Mouse (Mus musculus): Measurements from ENCODE around the gene Trip10. TPM values are rescaled to one million over a fixed set of nuclear protein-coding genes. Genes with fewer than 3 reads are reported as not detected.
A peak's percentile ranks its signal among the peaks of the same experiment; 100 is the strongest.

Trip10 gene
- polyA plus RNA-seq, 1 experiment from 2014 or later = 43.1 TPM

DNA sequence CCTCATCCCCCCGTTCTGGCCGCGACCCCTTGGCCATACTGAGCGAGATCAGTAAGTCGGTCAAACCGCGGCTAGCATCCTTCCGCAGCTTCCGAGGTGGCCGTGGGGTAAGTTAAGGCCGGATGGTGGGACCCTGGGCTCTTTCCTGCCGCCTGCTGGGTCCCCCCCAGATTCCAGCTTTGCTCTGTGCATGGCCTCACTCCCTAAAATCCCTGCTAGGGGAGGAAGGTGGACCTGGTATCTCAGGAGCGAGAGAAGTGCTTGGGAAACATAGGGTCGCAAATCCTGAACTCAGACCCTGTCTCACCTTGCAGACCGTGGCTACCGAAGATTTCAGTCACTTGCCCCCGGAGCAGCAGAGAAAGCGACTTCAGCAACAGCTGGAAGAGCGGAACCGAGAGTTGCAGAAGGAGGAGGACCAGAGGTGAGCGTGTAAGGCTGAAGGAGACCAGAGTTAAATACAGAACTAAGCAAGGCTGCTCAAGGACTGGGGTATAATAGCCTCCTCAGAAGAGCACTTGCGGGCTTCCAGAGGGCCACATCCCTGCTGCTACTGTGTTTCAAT is 7.7 kb downstream of the Trip10 start:
- Histone ChIP-seq H3K27ac (no peak overlapping the region), H3K36me3 (peaks cover 60% of the 10 kb centered on the region), H3K27me3 (replicated peaks) (no peaks in the 10 kb centered on the region), H3K9me3 (no peaks in the 10 kb centered on the region), H3K4me3 (replicated peaks) (no peak overlapping the region), H3K4me2 (no peak overlapping the region), H3K9ac (no peak overlapping the region), H3K4me1 (no peaks in the 10 kb centered on the region)
- WGBS = 91% methylated on average over 22 of the region's 22 CpGs
- no peak for ATAC-seq (ENCODE audit: insufficient read depth, low FRiP score, low read depth)

DNA sequence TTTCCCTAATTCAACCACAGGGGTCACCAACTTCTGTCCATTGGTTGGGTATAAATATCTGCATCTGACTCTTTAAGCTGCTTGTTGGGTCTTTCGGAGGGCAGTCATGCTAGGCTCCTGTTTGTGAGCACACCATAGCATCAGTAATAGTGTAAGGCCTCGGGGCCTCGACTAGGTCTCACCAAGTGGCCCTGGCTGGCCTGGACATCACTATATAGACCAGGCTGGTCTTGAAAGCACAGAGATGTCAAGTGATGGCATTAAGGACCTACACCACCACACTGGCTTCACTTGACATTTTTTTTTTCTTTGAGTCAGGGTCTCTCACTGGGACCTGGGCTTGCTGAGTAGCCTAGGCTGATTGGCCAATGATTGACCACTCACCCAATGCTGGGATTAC is 8.9 kb downstream of the Trip10 start:
- H3K4me2 ChIP-seq = no peak overlapping the region
- ATAC-seq (ENCODE audit: insufficient read depth, low FRiP score, low read depth) = no peak
- H3K4me1 ChIP-seq = no peaks in the 10 kb centered on the region
- no peaks in the 10 kb centered on the region for H3K9me3 ChIP-seq
- no peak overlapping the region for H3K27ac ChIP-seq
- WGBS = 95% methylated on average over 3 of the region's 3 CpGs
- H3K27me3 ChIP-seq (replicated peaks) = no peaks in the 10 kb centered on the region
- no peak overlapping the region for H3K4me3 ChIP-seq (replicated peaks)
- H3K9ac ChIP-seq = no peak overlapping the region
- H3K36me3 ChIP-seq = peaks cover 59% of the 10 kb centered on the region

DNA sequence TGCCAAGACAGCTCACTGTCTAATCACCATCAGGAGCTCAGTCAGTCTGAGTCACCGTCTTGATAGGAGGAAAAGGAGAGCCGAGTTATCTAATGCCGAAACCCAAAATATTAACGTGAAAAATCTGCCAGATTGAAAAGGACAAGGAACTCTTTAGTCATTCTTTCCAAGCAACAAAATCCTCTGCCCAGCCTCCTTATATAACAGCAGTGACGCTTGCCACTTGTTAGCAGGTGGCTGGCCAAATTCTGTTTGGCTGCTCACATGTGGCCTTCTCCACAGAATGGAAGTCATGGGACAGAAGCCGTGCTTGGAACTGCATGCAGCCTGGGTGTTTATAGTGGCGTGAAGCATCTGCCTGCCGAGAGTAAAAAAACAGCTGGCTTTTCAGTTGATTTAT is 10.5 kb downstream of the Trip10 start:
- Histone ChIP-seq H3K27me3 (replicated peaks) (no peaks in the 10 kb centered on the region), H3K4me1 (peaks cover 4% of the 10 kb centered on the region), H3K27ac (no peak overlapping the region), H3K4me2 (no peak overlapping the region), H3K36me3 (peaks cover 51% of the 10 kb centered on the region), H3K9me3 (no peaks in the 10 kb centered on the region), H3K4me3 (replicated peaks) (no peak overlapping the region), H3K9ac (no peak overlapping the region)
- WGBS = 87% methylated on average over 8 of the region's 8 CpGs
- ATAC-seq (ENCODE audit: insufficient read depth, low FRiP score, low read depth) = no peak

DNA sequence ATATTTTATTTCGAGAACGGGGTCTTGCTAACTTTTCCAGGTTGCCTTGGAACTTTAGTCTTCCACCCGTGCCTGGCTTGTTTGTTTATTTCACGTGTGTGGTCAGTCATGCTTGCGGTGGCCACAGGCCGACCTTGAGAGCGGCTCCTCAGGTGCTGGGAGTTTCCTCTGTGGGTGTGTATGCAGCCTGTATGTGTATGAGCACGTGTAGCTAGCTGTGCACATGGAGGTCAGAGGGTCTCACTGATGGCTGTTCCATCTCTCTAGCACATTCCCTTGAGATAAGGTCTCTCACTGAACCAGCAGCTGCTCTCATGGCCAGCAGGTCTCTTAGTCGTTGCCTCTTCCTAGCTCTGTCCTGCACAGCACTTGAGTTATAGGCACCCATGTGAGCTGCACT is 11.1 kb downstream of the Trip10 start:
- H3K4me2 ChIP-seq = no peak overlapping the region
- no peak for ATAC-seq (ENCODE audit: insufficient read depth, low FRiP score, low read depth)
- no peaks in the 10 kb centered on the region for H3K9me3 ChIP-seq
- no peak overlapping the region for H3K4me3 ChIP-seq (replicated peaks)
- H3K36me3 ChIP-seq = peaks cover 45% of the 10 kb centered on the region
- H3K27ac ChIP-seq = no peak overlapping the region
- H3K9ac ChIP-seq = no peak overlapping the region
- WGBS = 87% methylated on average over 9 of the region's 9 CpGs
- no peaks in the 10 kb centered on the region for H3K27me3 ChIP-seq (replicated peaks)
- H3K4me1 ChIP-seq = peaks cover 9% of the 10 kb centered on the region

DNA sequence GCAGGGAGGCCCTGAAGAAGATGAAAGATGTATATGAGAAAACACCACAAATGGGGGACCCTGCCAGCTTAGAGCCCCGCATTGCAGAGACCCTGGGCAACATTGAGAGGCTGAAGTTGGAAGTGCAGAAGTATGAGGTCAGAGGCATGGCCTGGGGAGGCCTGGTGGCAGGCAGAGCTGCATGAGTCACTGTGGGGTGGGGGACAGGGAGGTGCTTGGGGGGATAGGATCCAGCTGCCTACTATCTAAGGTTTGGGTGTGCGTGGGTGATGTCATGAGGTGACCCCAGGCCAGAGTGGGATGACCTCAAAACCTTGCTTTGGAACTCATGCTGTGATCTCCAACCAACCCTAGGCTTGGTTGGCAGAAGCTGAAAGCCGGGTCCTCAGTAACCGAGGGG is 12.0 kb downstream of the Trip10 start:
- 81% methylated on average over 4 of the region's 4 CpGs for WGBS

DNA sequence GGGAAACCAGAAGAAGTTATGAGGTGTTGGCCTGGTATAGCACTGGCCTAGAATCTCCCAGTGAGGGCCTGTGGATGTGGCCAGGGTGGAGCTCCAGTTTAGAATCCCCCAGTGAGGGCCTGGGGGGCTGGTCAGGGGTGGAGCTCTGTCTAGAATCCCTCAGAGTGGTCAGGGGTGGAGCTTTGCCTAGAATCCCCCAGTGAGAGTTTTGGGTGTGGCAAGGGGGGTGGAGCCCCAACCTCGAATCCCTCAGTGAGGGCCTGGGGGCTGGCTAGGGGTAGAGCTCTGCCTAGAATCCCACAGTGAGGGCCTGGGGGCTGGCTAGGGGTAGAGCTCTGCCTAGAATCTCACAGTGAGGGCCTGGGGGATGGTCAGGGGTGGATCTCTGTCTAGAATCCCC is 12.5 kb downstream of the Trip10 start:
- Histone ChIP-seq H3K27me3 (replicated peaks) (no peaks in the 10 kb centered on the region), H3K9ac (no peak overlapping the region), H3K36me3 (peaks cover 39% of the 10 kb centered on the region), H3K4me2 (no peak overlapping the region), H3K9me3 (no peaks in the 10 kb centered on the region), H3K4me1 (peaks cover 12% of the 10 kb centered on the region), H3K4me3 (replicated peaks) (no peak overlapping the region), H3K27ac (no peak overlapping the region)
- ATAC-seq (ENCODE audit: insufficient read depth, low FRiP score, low read depth) = no peak
- WGBS = 21% methylated on average over 1 of the region's 1 CpGs

More for the DNA sequence above, 12.0 kb downstream of the Trip10 start:
- no peaks in the 10 kb centered on the region for H3K27me3 ChIP-seq (replicated peaks)
- H3K9ac ChIP-seq = no peak overlapping the region
- H3K27ac ChIP-seq = no peak overlapping the region
- H3K4me3 ChIP-seq (replicated peaks) = no peak overlapping the region
- H3K4me1 ChIP-seq = peaks cover 12% of the 10 kb centered on the region
- H3K9me3 ChIP-seq = no peaks in the 10 kb centered on the region
- ATAC-seq (ENCODE audit: insufficient read depth, low FRiP score, low read depth) = no peak
- peaks cover 42% of the 10 kb centered on the region for H3K36me3 ChIP-seq
- H3K4me2 ChIP-seq = no peak overlapping the region

DNA sequence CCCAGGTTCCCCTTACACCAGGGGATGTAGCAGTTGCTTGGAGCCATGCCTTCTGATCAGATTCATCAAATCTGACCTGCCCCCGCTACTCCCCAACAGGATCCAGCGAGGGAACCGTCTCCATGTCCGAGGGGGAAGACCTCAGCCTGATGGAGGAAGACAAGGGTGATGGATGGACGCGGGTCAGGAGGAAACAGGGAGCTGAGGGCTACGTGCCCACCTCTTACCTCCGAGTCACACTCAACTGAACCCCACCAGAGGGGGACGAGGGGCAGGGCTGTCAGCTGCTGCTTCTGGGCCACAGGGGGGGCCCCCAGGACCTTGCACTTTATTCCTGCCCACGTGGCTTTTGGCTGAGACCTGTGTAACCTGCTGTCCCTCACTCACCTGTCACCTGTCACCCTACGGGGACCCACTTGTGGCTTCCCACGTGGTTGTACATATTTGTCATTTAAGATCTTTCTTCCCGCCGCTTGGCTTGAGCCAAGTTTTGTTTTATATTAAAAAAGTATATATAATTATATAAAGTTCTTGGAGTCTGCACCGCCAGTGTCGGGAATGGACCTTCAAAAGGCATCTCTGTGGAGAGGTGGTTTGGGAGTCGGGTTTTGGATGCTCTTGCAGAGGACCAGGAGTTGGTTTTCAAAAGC is 13.8 kb downstream of the Trip10 start:
- no peak for ATAC-seq (ENCODE audit: insufficient read depth, low FRiP score, low read depth)
- WGBS = 88% methylated on average over 17 of the region's 17 CpGs
- no peak overlapping the region for H3K4me2 ChIP-seq
- no peak overlapping the region for H3K27ac ChIP-seq
- no peaks in the 10 kb centered on the region for H3K27me3 ChIP-seq (replicated peaks)
- no peak overlapping the region for H3K4me3 ChIP-seq (replicated peaks)
- H3K9me3 ChIP-seq = no peaks in the 10 kb centered on the region
- H3K36me3 ChIP-seq = peaks cover 31% of the 10 kb centered on the region; the same call in 1 of the 2 replicates
- H3K9ac ChIP-seq = no peak overlapping the region
- H3K4me1 ChIP-seq = peaks cover 12% of the 10 kb centered on the region

DNA sequence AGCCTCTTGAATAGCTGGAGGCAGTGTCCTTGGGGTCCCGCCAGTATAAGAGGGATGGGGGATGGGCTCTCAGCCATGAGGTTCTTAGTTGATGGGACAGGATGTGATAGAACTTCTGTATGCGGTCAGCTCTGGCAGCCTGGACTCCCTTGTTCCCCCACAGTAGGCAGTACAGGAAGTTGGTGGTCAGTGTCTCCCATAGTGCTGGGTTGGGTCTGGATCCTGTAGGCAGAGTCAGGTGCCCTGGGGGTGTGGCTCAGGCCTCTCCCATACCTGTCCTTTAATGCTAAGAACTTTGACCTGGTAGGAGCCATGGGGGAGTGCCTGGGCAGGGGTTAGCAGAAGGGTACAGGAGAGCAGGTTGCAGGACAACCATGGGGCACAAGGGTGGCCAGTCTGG is 14.9 kb downstream of the Trip10 start:
- no peaks in the 10 kb centered on the region for H3K9me3 ChIP-seq

DNA sequence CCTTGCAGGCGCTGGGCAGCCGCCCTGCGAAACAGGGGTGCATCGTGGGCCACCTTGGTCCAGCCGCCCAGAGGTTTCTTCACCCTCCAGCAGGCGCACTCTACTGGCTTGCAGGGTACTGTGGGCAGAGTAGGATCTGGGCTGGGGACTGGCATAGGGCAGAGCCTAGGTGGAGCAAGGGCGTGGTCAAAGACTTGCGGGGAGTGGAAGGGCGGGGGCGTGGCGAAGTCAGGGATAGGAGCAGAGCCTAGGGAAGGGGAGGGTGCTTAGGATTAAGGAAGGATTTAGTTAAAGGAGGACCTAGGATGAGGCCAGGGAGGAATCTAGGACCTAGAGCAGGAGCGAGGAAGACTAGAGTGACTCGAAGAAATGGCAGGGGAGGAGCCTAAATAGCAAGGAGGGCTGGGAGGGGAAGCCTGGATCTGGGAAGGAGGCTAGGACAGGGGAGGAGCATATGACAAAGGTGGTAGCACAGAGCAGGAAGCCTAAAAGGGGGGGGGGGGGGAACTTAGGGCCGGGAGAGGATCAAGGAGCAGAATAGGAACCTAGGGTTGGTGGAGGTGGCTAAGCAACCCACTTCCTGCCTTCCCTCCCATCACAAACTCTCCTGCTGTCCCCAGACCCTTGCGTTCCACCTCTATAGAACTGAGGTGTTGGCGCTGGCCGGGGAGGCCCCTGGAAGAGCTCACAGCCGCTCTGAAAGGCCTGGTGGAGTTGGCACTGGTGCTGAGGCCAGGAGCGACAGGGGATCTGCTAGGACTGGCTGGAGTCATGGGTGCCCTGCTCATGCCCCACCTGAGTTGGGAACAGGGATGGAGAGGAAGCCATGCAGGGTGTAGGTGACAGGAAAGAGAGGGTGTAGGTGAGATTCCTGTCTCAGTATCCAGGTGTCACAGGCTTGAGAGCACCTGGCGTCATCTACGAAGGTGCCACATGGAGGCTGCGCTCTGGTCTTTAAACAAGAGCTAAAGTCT is 16.0 kb downstream of the Trip10 start:
- Histone ChIP-seq H3K36me3 (peaks cover 15% of the 10 kb centered on the region; the same call in 1 of the 2 replicates), H3K9me3 (no peaks in the 10 kb centered on the region), H3K4me1 (peaks cover 12% of the 10 kb centered on the region), H3K4me2 (peak overlapping the region; percentile 42), H3K27ac (no peak overlapping the region; the same call in 1 of the 2 replicates), H3K4me3 (replicated peaks) (no peak overlapping the region; the same call in 1 of the 2 replicates), H3K9ac (no peak overlapping the region), H3K27me3 (replicated peaks) (no peaks in the 10 kb centered on the region)
- 28% methylated on average over 22 of the region's 22 CpGs for WGBS
- peak; percentile 86 for ATAC-seq (ENCODE audit: insufficient read depth, low FRiP score, low read depth)

More for the DNA sequence above, 14.9 kb downstream of the Trip10 start:
- ATAC-seq (ENCODE audit: insufficient read depth, low FRiP score, low read depth) = 0 out of 2 replicates have a peak, but pooled peaks have one; percentile 25
- Histone ChIP-seq H3K27me3 (replicated peaks) (no peaks in the 10 kb centered on the region), H3K4me2 (no peak overlapping the region), H3K4me1 (peaks cover 12% of the 10 kb centered on the region), H3K36me3 (peaks cover 25% of the 10 kb centered on the region; the same call in 1 of the 2 replicates), H3K9ac (no peak overlapping the region), H3K27ac (no peak overlapping the region), H3K4me3 (replicated peaks) (no peak overlapping the region)
- 64% methylated on average over 2 of the region's 2 CpGs for WGBS

DNA sequence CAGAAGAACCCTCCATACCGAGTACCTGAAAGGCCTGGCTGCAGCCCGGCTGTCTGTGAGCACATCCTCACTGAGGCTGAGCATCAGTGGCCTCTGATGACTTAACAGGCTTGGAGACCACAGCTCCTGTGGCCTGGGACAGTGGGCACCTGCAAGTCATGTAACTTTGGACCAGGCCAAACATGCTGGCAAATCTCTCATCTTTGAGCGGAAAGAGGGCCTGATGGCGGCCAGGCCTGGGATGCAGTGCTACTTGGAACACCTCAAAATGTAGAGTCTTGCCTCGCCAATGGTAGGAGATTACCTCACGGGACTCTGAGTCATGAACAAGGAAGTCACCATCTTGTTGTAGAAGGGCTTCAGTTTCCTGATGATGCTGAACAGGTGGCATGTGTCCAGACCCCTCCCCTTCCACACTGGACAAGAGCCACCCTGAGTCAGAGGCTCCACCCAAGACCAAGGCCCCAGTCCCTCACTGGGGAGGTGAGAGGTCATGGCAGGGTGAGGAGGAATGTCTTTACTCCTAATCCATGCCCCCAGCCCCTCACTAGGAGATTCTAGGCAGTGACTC is 18.4 kb downstream of the Trip10 start:
- Histone ChIP-seq H3K9me3 (no peaks in the 10 kb centered on the region), H3K9ac (no peak overlapping the region), H3K4me1 (peaks cover 12% of the 10 kb centered on the region), H3K27me3 (replicated peaks) (no peaks in the 10 kb centered on the region), H3K27ac (no peak overlapping the region), H3K4me3 (replicated peaks) (no peak overlapping the region), H3K36me3 (no peaks in the 10 kb centered on the region), H3K4me2 (no peak overlapping the region)
- no peak for ATAC-seq (ENCODE audit: insufficient read depth, low FRiP score, low read depth)
- 81% methylated on average over 6 of the region's 6 CpGs for WGBS

DNA sequence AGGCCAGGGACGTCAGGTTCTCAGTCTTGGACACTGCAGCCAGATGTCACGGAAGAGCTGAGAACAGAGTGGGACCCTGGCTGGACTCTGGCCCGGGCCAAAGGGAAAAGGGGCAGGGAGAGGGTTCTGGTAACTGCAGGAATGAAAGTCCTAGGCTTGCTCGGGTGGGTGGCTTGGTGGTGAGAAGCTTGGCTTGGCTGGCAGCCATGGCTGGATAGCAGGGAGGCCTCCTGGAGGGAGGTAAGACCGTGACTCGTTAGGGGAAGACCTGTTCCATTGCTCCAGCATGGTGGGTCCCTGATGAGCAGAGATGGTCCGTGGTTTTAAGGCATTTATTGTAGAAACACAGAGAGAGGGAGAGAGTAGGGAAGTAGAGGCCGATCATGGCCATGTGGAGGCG is 22.0 kb downstream of the Trip10 start:
- no peak overlapping the region for H3K4me3 ChIP-seq (replicated peaks)
- 60% methylated on average over 7 of the region's 9 CpGs for WGBS
- no peak overlapping the region for H3K4me2 ChIP-seq
- peaks cover 8% of the 10 kb centered on the region for H3K4me1 ChIP-seq
- no peaks in the 10 kb centered on the region for H3K36me3 ChIP-seq
- no peaks in the 10 kb centered on the region for H3K27me3 ChIP-seq (replicated peaks)
- no peak overlapping the region for H3K27ac ChIP-seq
- no peak overlapping the region for H3K9ac ChIP-seq
- no peaks in the 10 kb centered on the region for H3K9me3 ChIP-seq
- no peak for ATAC-seq (ENCODE audit: insufficient read depth, low FRiP score, low read depth)
